Mouse (Mus musculus) small intestine, adult 2 months (tissue): ENCODE data around the gene Vcpkmt.

Experiments used
- CTCF ChIP-seq: fragments of 200-500 bp; IDR thresholded peaks from 2 replicates; pipeline ENCODE4 v1.5.1; 2012; ENCODE audit warnings: low read depth, mild to moderate bottlenecking, control low read depth, inconsistent platforms, low read length, moderate library complexity, mixed read lengths; ENCODE audit not compliant: insufficient replicate concordance, insufficient read length; ENCODE audit errors: extremely low read depth
- POLR2A ChIP-seq: fragments of 200-500 bp; IDR thresholded peaks from 2 replicates; pipeline ENCODE4 v1.6.1; 2012; ENCODE audit warnings: low read depth, mild to moderate bottlenecking, control low read depth, inconsistent platforms, low read length, moderate library complexity

DNA sequence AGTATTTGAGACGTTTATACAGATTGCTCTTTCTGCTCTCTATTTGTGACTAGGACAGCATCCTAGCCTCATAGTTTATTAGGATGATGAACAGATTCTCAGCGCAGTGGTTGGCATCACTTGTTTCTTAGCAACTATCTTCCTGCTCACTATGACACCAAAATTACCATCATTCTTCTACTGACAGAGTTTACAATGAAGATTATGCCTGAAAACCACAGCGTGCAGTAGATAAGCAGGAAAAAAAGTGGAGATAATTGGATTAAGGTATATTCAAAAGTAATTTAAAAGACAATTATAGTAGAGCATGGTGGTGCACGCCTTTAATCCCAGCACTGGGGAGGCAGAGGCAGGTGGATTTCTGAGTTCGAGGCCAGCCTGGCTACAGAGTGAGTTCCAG is 10.3 kb upstream of the Vcpkmt start:
- no peak for TF ChIP-seq POLR2A
- TF ChIP-seq CTCF: no peak
